Mouse (Mus musculus) mature B cell (primary cell): ENCODE results near the gene Cptp.

Experiments used
- in situ Hi-C: fragments of 300-500 bp; cut with MboI; formaldehyde crosslinking; loops from 2 replicates; pipeline ENCODE4 v1.14.3; 2019

The Cptp gene

GRCm38 (mm10) chr4:155869317-155870033 is at the start of gene Cptp, which contains the start of gene Ints11:
Gene Cptp, minus strand, starts transcription at chr4:155869440.
Gene Ints11, plus strand, starts transcription at chr4:155869546.
- in situ Hi-C loops: no loop called here

GRCm38 (mm10) chr4:155908751-155909150 is 39.5 kb upstream of the Cptp start:
- in situ Hi-C loops: no loop called here

GRCm38 (mm10) chr4:155908281-155908680 is 39.0 kb upstream of the Cptp start:
- in situ Hi-C loops: no loop called here

GRCm38 (mm10) chr4:155907003-155907402 is 37.8 kb upstream of the Cptp start:
- in situ Hi-C loops: no loop called here

GRCm38 (mm10) chr4:155906125-155906524 is 36.9 kb upstream of the Cptp start:
- in situ Hi-C loops: no loop called here

GRCm38 (mm10) chr4:155905634-155906033 is 36.4 kb upstream of the Cptp start:
- in situ Hi-C loops: no loop called here

- in situ Hi-C loops: no loop called here
Observed at GRCm38 (mm10) chr4:155904318-155905102, 35.3 kb upstream of the Cptp start.

GRCm38 (mm10) chr4:155903246-155903645 is 34.0 kb upstream of the Cptp start:
- in situ Hi-C loops: no loop called here

GRCm38 (mm10) chr4:155901205-155901604 is 32.0 kb upstream of the Cptp start:
- in situ Hi-C loops: no loop called here

- in situ Hi-C loops: no loop called here
Observed at GRCm38 (mm10) chr4:155899355-155899754, 30.1 kb upstream of the Cptp start.

- in situ Hi-C loops: no loop called here
Observed at GRCm38 (mm10) chr4:155898318-155898717, 29.1 kb upstream of the Cptp start.

- in situ Hi-C loops: no loop called here
Observed at GRCm38 (mm10) chr4:155896461-155896860, 27.2 kb upstream of the Cptp start.

- in situ Hi-C loops: no loop called here
Observed at GRCm38 (mm10) chr4:155895826-155896225, 26.6 kb upstream of the Cptp start.

- in situ Hi-C loops: no loop called here
Observed at GRCm38 (mm10) chr4:155895216-155895615, 26.0 kb upstream of the Cptp start.

- in situ Hi-C loops: no loop called here
Observed at GRCm38 (mm10) chr4:155894311-155894881, 25.2 kb upstream of the Cptp start.

- in situ Hi-C loops: no loop called here
Observed at GRCm38 (mm10) chr4:155893212-155893690, 24.0 kb upstream of the Cptp start.

- in situ Hi-C loops: no loop called here
Observed at GRCm38 (mm10) chr4:155892438-155893211, 23.4 kb upstream of the Cptp start.

- in situ Hi-C loops: no loop called here
Observed at GRCm38 (mm10) chr4:155892017-155892416, 22.8 kb upstream of the Cptp start.

GRCm38 (mm10) chr4:155891551-155892001 is 22.3 kb upstream of the Cptp start, which contains the start of the genes Pusl1 and Acap3:
Gene Pusl1, minus strand, starts transcription at chr4:155891781.
Gene Acap3, plus strand, starts transcription at chr4:155891822.
- in situ Hi-C loops: no loop called here

GRCm38 (mm10) chr4:155891011-155891471 is 21.8 kb upstream of the Cptp start:
- in situ Hi-C loops: no loop called here

- in situ Hi-C loops: no loop called here
Observed at GRCm38 (mm10) chr4:155889316-155889715, 20.1 kb upstream of the Cptp start.
